Mouse (Mus musculus) adrenal gland, adult 8-10 months (tissue): ENCODE data around the gene Bcl7c. TPM values are rescaled to one million over a fixed set of nuclear protein-coding genes. Genes with fewer than 3 reads are reported as not detected.
"Not testable (repeated sequence)": the region's sequence is repeated elsewhere in the genome, so short reads cannot be mapped to it uniquely, and the experiment has no call there.

Experiments
- DNase-seq: peaks from one replicate; pipeline ENCODE4 v3.0.0; 2022
- microRNA-seq, 2 experiments: library from miRNA; unstranded; fragments of <30 nt; microRNA quantifications; one replicate each; pipeline ENCODE4 v1.2.0; 2022
- total RNA-seq, 4 experiments: library from RNA; stranded (reverse); gene quantifications; 2 replicates each; pipeline ENCODE4 v1.2.4; 2022

Gene Bcl7c
- total RNA-seq, 4 experiments from 2014 or later = 75.9 to 120 (median 98.1) TPM

DNA sequence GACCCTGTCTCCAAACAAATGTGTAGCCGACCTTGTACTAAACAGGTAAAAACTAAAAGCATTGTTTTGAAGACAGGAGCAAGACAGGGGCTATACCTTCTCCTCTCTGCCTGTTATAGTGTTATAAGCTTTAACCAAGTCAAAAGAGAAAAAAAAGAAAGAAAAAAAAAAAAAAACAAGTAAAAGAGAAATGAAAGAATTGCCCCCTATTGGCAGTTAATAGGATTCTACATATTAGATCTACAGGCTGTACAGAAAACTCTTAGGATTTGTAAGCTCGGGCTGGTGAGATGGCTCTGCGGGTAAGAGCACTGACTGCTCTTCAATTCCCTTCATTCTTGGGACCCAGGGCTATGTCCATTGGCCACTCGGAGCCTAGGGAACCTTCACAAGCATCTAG lies 66.5 kb downstream of the Bcl7c start:
- no peak for DNase-seq

- DNase-seq = no peak
These were observed 67.5 kb downstream of the Bcl7c start for GRCm38 (mm10) chr7:127641260-127641659.

- peak; percentile 68 for DNase-seq
These were observed 71.8 kb downstream of the Bcl7c start for GRCm38 (mm10) chr7:127636963-127637362.

DNA sequence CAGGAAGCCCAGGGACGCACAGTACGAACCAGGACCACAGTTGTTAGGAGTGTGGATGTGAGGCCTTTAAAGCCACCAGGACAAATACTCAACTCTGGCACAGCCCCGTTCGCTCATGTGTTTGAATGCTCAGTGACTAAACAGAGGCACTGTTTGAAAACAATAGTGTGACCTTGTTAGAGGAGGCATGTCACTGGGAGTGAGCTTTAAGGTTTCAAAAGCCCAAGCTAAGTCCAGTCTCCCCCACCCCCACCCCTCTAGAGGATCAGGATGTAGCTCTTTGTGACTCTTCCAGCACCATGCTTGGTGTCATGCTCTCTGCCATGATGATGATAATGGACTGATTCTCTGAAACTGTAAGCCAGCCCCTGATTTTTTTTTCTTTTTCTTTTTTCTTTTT lies 77.3 kb downstream of the Bcl7c start:
- DNase-seq = no peak

GRCm38 (mm10) chr7:127628646-127629045 lies 80.1 kb downstream of the Bcl7c start:
- DNase-seq = no peak

DNA sequence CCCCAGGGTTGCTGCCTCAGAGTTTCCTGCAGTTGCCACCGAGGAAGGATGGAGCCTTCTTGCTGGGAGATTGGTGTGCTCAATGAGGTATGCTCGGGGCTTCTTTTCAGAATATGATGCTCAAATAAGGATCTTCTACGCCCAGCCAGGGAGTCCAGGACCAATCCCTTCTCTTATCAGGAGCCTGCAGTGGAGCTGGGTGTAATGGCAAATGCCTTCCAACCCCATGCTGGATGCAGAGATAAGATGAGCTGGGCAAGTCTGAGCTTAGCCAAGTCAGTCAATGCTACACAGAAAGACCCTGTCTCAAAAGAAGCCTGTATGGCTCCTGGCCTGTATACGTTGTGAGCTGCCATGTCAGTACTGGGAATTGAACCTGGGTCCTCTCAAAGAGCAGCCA lies 82.3 kb downstream of the Bcl7c start:
- no peak for DNase-seq

DNA sequence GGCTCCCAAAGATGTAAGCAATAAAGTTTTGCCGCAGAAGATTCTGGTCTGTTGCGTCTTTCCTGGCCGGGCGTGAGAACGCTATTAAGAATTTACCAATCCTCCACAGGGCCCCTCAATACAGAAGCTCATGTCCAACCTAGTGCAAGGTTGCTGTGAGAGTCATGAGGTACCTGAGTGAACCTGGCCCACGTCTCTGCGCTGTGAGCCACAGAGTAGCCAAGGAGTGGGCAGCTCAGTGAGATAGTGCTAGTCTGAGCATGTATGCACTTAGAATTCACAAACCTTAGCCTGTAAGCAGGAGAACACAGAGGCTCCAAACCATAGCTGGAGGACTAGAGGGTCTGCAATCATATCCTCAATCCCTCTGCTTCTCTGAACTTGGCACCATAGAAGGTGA lies 82.7 kb downstream of the Bcl7c start:
- DNase-seq = no peak

GRCm38 (mm10) chr7:127618402-127618801 lies 90.3 kb downstream of the Bcl7c start:
- not testable (repeated sequence) for DNase-seq

DNA sequence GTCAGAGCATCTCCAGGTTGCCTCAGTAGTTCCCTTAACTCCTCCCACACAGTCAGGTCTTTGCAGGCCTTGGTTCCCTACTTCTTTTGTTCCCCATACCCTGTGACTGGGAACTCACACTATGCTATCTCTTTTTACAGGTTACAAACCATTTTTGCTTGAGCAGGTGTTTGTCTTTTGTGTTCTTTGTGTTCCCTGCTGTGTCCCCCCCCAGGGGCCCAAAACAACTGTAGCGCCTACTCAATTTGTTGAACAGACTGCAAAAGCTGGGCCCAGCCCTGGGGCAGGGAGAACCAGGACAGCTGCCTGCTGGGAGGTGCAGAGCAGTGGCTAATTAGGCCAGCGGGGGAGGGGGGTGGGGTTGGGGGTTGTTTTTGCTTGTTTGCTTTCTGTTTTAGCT lies 90.8 kb downstream of the Bcl7c start:
- no peak for DNase-seq

- DNase-seq = no peak
These were observed 91.9 kb downstream of the Bcl7c start for GRCm38 (mm10) chr7:127616881-127617280.

DNA sequence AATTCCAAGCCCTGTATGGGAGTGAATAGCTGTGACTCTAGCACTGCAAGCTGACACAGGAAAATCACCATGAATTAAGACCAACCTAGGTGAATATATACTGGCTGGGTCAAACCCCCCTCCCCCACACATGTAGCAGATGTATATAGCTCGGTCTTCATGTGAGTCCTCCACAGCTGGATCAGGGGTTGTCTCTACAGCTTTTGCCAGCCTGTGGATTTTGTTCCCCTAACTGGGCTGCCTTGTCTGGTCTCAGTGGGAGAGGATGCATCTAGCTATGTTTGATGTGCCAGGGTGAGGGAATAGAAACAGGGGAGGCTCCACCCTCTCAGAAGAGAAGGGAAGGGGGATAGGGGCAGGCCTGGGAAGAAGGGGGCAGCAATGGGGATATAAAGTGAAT lies 92.4 kb downstream of the Bcl7c start:
- no peak for DNase-seq

- DNase-seq = peak; percentile 65
These were observed 93.6 kb downstream of the Bcl7c start, which contains the start of gene Zfp629 for GRCm38 (mm10) chr7:127614891-127615843. Gene Zfp629, minus strand, starts transcription at chr7:127615797.

DNA sequence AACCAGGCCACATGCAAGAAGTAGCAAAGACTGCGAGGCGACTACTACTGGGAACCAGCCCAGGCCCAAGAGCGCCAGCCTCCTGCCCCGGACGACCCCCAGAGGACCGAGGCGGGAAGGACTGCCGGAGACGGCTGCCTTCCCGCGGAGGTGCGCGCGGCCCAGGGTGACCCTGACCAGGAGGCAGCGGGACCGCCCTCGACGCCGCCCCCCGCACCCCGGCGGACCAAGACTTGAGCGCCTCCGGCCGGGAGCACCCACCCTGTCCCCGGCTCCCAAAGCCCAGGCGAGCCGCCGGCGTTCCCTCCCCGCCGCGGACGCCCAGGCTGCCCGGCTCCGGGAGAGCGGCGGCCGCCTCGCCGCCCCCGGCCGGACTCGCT lies 94.2 kb downstream of the Bcl7c start:
- no peak for DNase-seq

DNA sequence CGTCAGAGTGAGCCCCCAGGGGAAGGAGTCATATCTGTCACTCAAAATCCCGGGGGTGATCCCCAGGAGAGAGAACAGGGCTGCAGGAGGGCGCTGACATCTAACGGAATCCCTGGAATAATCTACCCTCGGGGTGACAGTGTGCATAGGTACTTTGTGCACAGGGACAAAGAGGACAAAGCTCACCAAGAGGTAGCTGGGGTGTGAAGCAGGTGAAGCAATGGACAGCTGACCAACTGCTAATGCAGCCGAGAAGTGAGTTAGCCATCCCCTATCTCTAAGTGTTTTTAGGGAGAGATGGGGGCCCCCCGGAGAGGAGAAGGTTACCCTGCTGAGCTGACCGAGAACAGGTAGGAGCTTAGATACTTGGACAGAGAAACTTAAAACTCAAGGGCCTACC lies 94.6 kb downstream of the Bcl7c start:
- no peak for DNase-seq

- DNase-seq = no peak
These were observed 95.2 kb downstream of the Bcl7c start for GRCm38 (mm10) chr7:127613501-127613900.

DNA sequence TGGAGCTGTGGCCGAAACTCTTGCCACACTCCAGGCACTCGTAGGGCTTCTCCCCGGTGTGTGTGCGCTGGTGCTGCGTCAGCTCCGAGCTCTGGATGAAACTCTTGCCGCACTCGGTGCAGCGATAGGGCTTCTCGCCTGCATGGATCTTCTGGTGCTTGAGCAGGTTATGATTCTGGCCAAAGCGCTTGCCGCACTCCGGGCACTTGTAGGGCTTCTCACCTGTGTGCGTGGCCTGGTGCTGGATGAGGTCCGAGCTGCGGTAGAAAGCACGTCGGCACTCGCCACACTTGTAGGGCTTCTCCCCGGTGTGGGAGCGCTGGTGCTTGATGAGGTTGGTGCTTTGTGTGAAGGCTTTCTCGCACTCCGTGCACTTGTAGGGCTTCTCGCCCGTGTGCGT lies 97.2 kb downstream of the Bcl7c start:
- DNase-seq = no peak

Small RNA genes within 50 kb of the gene (microRNA-seq; reads per million reads assigned to microRNA genes)
- 0 reads per million in 2 experiments for gene Mir762

Other genes starting within 250 kb of the Bcl7c start
- 10 to 100 TPM; 49.1 to 65.5 (median 58.2) TPM for gene Prr14, start 249.3 kb downstream of the Bcl7c start, total RNA-seq
- gene Fbrs, start 229.7 kb downstream of the Bcl7c start, total RNA-seq = 10 to 100 TPM; 64.6 to 98.2 (median 75.6) TPM
- 100 to 1,000 TPM; 103 to 156 (median 120) TPM for gene Srcap, start 196.9 kb downstream of the Bcl7c start, total RNA-seq
- gene Gm42715, start 189.3 kb downstream of the Bcl7c start, total RNA-seq = 10 to 100 TPM; 21.9 to 28.0 (median 26.2) TPM
- not detected for gene Tmem265, start 147.5 kb downstream of the Bcl7c start, total RNA-seq
- 10 to 100 TPM; 50.0 to 65.5 (median 55.9) TPM for gene Phkg2, start 135.6 kb downstream of the Bcl7c start, total RNA-seq
- 10 to 100 TPM in 2 of 4 experiments, 1 to 10 TPM in 2; 8.8 to 13.0 (median 10.5) TPM for gene Ccdc189, start 120.3 kb downstream of the Bcl7c start, total RNA-seq
- 10 to 100 TPM; 50.1 to 81.9 (median 70.9) TPM for gene Rnf40, start 120.2 kb downstream of the Bcl7c start, total RNA-seq
- gene Zfp629, start 93.1 kb downstream of the Bcl7c start, total RNA-seq = 10 to 100 TPM; 16.5 to 28.8 (median 23.3) TPM
- 1 to 10 TPM; 2.2 to 4.5 (median 2.7) TPM for gene Ctf1, start 3.8 kb upstream of the Bcl7c start, total RNA-seq
- not detected for gene Ctf2, start 23.2 kb upstream of the Bcl7c start, total RNA-seq
- 10 to 100 TPM; 13.5 to 18.6 (median 16.5) TPM for gene Fbxl19, start 35.6 kb upstream of the Bcl7c start, total RNA-seq
- 10 to 100 TPM; 30.1 to 37.2 (median 35.0) TPM for gene Orai3, start 60.9 kb upstream of the Bcl7c start, total RNA-seq
- 10 to 100 TPM; 39.6 to 54.6 (median 45.7) TPM for gene Setd1a, start 67.7 kb upstream of the Bcl7c start, total RNA-seq
- 1 to 10 TPM; 4.2 to 8.9 (median 5.8) TPM for gene Gm49388, start 76.7 kb upstream of the Bcl7c start, total RNA-seq
- gene Hsd3b7, start 91.7 kb upstream of the Bcl7c start, total RNA-seq = 10 to 100 TPM; 33.8 to 44.9 (median 41.5) TPM
- 100 to 1,000 TPM in 3 of 4 experiments, 10 to 100 TPM in 1; 84.9 to 143 (median 113) TPM for gene Stx4a, start 115.4 kb upstream of the Bcl7c start, total RNA-seq
- 1 to 10 TPM; 2.9 to 8.5 (median 6.3) TPM for gene Stx1b, start 115.6 kb upstream of the Bcl7c start, total RNA-seq
- gene Zfp646, start 167.3 kb upstream of the Bcl7c start, total RNA-seq = 10 to 100 TPM; 34.2 to 46.2 (median 40.2) TPM
- 10 to 100 TPM in 2 of 4 experiments, 1 to 10 TPM in 2; 8.0 to 15.1 (median 9.2) TPM for gene Zfp668, start 167.9 kb upstream of the Bcl7c start, total RNA-seq
- gene Prss53, start 182.0 kb upstream of the Bcl7c start, total RNA-seq = 1 to 10 TPM; 1.0 to 2.9 (median 1.6) TPM
- gene Gm21974, start 186.5 kb upstream of the Bcl7c start, total RNA-seq = under 1 TPM in 1 of 4 experiments, not detected in 3; 0.38 TPM
- 10 to 100 TPM; 69.6 to 94.3 (median 79.1) TPM for gene Vkorc1, start 186.7 kb upstream of the Bcl7c start, total RNA-seq
- 100 to 1,000 TPM; 108 to 147 (median 120) TPM for gene Bckdk, start 195.1 kb upstream of the Bcl7c start, total RNA-seq
- 10 to 100 TPM; 29.0 to 33.4 (median 31.1) TPM for gene Kat8, start 203.6 kb upstream of the Bcl7c start, total RNA-seq
- gene Prss8, start 221.2 kb upstream of the Bcl7c start, total RNA-seq = under 1 TPM in 1 of 4 experiments, not detected in 3; 0.16 TPM
- gene Prss36, start 237.8 kb upstream of the Bcl7c start, total RNA-seq = 10 to 100 TPM in 2 of 4 experiments, 1 to 10 TPM in 2; 8.4 to 10.5 (median 9.6) TPM